Mouse (Mus musculus): ENCODE measurements around the gene Fmo2. TPM values are rescaled to one million over a fixed set of nuclear protein-coding genes. Genes with fewer than 3 reads are reported as not detected.

Fmo2 gene
- total RNA-seq (2023) = not detected

GRCm38 (mm10) chr1:162897838-162898811 lies at the start of gene Fmo2:
TSS of gene Fmo2 (minus strand) at chr1:162898726.

GRCm38 (mm10) chr1:162937415-162937814 lies 38.9 kb upstream of the Fmo2 start, which contains the start of gene Fmo6:
TSS of gene Fmo6 (minus strand) at chr1:162937515.

GRCm38 (mm10) chr1:162866280-162866681 lies 32.2 kb downstream of the Fmo2 start, which contains the start of gene Fmo1:
TSS of gene Fmo1 (minus strand) at chr1:162866610.

Other genes with a start within 250 kb of the Fmo2 start
- gene Myocos, start 240.5 kb downstream of the Fmo2 start, total RNA-seq (2023) = not detected
- 677 TPM for gene Prrc2c, start 158.2 kb downstream of the Fmo2 start, total RNA-seq (2023)
- not detected for gene Fmo4, start 84.8 kb downstream of the Fmo2 start, total RNA-seq (2023)
- not detected for gene Fmo1, start 32.1 kb downstream of the Fmo2 start, total RNA-seq (2023)
- not detected for gene Fmo6, start 38.8 kb upstream of the Fmo2 start, total RNA-seq (2023)
- not detected for gene Fmo3, start 85.8 kb upstream of the Fmo2 start, total RNA-seq (2023)
- gene Mroh9, start 186.9 kb upstream of the Fmo2 start, total RNA-seq (2023) = not detected

All from CD4-positive naive resting alpha-beta T cell, adult 76 days (primary cell).